Mouse (Mus musculus) small intestine, adult 2 months (tissue): ENCODE results near the gene Gm49396. TPM values are rescaled to one million over a fixed set of nuclear protein-coding genes. Genes with fewer than 3 reads are reported as not detected.

Experiments used
- H3K27ac ChIP-seq: fragments of 200-500 bp; 2 replicates; pipeline ENCODE4 v1.5.1; 2012; ENCODE audit warnings: low read depth, low read length, control low read depth, inconsistent platforms; ENCODE audit not compliant: insufficient read depth
- H3K27me3 ChIP-seq: fragments of 200-500 bp; 2 replicates; pipeline ENCODE4 v1.6.1; 2012; ENCODE audit warnings: mild to moderate bottlenecking, moderate library complexity, low read length, inconsistent platforms; ENCODE audit not compliant: control insufficient read depth, insufficient read depth
- H3K36me3 ChIP-seq: fragments of 200-500 bp; 2 replicates; pipeline ENCODE4 v1.6.1; 2012; ENCODE audit warnings: mild to moderate bottlenecking, low read length, control low read depth, inconsistent platforms; ENCODE audit not compliant: control insufficient read depth, insufficient read depth
- H3K4me1 ChIP-seq: fragments of 200-500 bp; 2 replicates; pipeline ENCODE4 v1.6.1; 2012; ENCODE audit warnings: low read length, inconsistent platforms, mixed read lengths; ENCODE audit not compliant: control insufficient read depth, insufficient read depth, insufficient read length
- H3K4me3 ChIP-seq: fragments of 200-500 bp; 2 replicates; pipeline ENCODE4 v1.5.1; 2012; ENCODE audit warnings: low read depth, mild to moderate bottlenecking, control low read depth, inconsistent platforms, low read length, moderate library complexity
- CTCF ChIP-seq: fragments of 200-500 bp; IDR thresholded peaks from 2 replicates; pipeline ENCODE4 v1.5.1; 2012; ENCODE audit warnings: low read depth, mild to moderate bottlenecking, control low read depth, inconsistent platforms, low read length, moderate library complexity, mixed read lengths; ENCODE audit not compliant: insufficient replicate concordance, insufficient read length; ENCODE audit errors: extremely low read depth
- POLR2A ChIP-seq: fragments of 200-500 bp; IDR thresholded peaks from 2 replicates; pipeline ENCODE4 v1.6.1; 2012; ENCODE audit warnings: low read depth, mild to moderate bottlenecking, control low read depth, inconsistent platforms, low read length, moderate library complexity
- WGBS: fragments of 180-500 bp; shearing (Covaris S2); methylation state at CpG from one replicate; pipeline ENCODE4 v1.1.7; 2018; 5-methylcytosine and 5-hydroxymethylcytosine counted together
- polyA plus RNA-seq: library from polyadenylated mRNA; depleted of rRNA; stranded (reverse); fragments of >200 nt; gene quantifications from 2 replicates; pipeline ENCODE4 v1.2.3, GENCODE M21; 2012

The Gm49396 gene
- polyA plus RNA-seq, 1 experiment, result 1.6 TPM

DNA sequence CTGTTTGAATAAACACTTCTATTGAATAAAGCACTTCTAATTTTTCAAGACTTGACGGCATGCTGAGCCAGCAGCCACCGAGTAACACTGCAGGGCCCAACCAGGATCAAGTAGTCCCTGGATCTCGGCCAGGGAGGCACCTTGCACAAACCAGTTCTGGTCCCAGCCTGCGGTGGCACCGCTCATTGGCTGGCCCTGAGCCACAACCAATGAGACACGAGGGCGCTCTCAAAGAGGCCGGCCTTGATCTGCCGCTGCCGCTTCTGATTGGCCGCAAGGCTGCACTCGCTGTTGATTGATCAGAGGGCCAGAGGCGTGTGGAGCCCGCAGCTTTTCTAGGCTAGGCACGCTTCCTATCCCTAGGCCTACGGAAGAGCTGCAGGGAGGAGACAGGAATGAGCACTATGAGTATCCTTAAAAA is 36.8 kb downstream of the Gm49396 start:
- Histone ChIP-seq H3K27ac (peak overlapping the region; percentile 32; the same call in 1 of the 2 replicates), H3K27me3 (no peaks in the 10 kb centered on the region), H3K4me1 (peaks cover 13% of the 10 kb centered on the region; the same call in 1 of the 2 replicates), H3K4me3 (peak overlapping the region; percentile 14; the same call in 1 of the 2 replicates), H3K36me3 (no peaks in the 10 kb centered on the region)
- under 1% methylated on average over 16 of the region's 16 CpGs for WGBS
- TF ChIP-seq CTCF (no peak), POLR2A (no peak)

DNA sequence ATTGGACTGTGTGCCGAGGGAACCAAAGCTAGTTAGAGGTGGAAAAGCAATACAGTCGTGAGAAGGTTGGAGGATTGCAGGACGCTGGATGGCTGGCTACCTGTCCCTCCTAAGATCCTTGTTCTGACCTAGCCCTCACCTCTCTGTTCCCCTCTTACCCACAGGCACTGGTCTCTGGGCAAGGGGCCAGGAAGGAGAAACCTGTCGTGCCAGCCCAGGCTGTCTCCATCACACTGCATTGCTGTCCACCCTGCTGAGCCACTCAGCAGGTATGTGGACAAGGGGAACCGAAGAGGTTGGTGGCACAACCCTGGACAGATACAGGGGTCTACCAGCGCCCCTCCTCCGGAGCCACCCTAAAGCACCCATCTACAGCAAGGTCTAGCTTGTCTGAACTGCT is 37.5 kb downstream of the Gm49396 start:
- TF ChIP-seq CTCF (no peak), POLR2A (no peak)
- no peaks in the 10 kb centered on the region for H3K27me3 ChIP-seq
- 41% methylated on average over 7 of the region's 7 CpGs for WGBS
- peak overlapping the region; percentile 32 for H3K27ac ChIP-seq
- no peak overlapping the region for H3K4me3 ChIP-seq
- peaks cover 13% of the 10 kb centered on the region; the same call in 1 of the 2 replicates for H3K4me1 ChIP-seq
- no peaks in the 10 kb centered on the region for H3K36me3 ChIP-seq

DNA sequence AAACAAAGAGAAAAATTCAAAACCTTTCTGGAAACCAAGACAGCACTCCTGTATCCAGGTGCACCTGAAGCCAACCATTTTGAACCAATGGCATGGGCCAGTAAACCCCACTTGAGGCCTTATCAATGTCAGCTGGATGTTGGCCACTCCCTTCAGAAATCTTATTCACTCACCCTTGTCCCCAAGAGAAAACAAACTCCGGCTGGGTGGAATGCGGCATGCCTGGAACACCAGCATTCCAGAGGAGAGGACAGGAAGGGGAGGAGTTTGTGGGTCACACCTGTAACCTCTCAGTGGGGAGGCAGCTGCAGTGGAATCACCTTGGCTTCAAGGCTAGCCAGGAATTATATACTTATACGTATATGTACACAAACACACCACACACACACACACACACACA is 39.4 kb downstream of the Gm49396 start:
- Histone ChIP-seq H3K4me1 (peaks cover 16% of the 10 kb centered on the region), H3K27ac (peak overlapping the region; percentile 52), H3K36me3 (no peaks in the 10 kb centered on the region), H3K4me3 (no peak overlapping the region), H3K27me3 (no peaks in the 10 kb centered on the region)
- WGBS, result 16% methylated on average over 3 of the region's 3 CpGs
- TF ChIP-seq CTCF (no peak), POLR2A (no peak)

DNA sequence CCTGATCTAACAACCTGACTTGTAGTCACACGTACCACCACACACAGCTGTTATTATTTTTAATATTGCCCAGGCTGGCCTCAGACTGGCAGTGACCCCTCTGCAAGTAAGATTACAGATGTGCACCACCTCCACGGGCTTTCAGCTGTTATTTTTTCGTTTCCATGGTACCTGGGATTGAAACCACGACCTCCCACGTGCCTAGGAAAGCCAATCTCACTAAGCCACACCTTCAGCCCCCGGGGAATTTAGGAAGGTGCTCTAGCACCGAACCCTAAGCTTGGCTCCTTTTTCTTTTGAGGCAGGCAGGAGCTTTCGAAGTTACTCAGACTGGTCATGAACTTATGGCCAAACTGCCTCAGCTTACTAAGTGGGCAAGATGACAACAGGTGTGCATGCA is 41.3 kb downstream of the Gm49396 start:
- Histone ChIP-seq H3K36me3 (no peaks in the 10 kb centered on the region), H3K4me1 (peaks cover 18% of the 10 kb centered on the region), H3K27me3 (no peaks in the 10 kb centered on the region), H3K4me3 (no peak overlapping the region), H3K27ac (no peak overlapping the region)
- TF ChIP-seq POLR2A (no peak), CTCF (no peak)
- WGBS, result 70% methylated on average over 8 of the region's 8 CpGs

DNA sequence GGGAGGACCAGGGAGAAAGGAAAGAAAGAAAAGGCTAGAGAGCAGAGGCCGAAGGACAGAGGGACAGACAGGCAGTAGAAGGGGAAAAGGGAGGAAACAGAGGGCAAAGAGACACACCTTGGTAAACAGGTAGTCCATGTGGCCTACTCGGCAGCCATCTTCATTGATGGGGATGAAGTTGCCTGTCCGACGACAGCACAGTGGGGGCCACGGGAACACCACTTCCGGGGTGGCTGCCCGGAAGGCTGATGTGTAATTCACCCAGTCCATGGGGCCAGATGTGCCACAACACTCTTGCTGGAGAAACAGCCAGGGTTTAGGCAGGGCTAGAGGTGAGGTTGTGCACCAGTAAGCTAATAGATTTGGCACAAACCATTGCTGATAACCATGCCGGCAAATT is 41.8 kb downstream of the Gm49396 start:
- H3K36me3 ChIP-seq, result no peaks in the 10 kb centered on the region
- 70% methylated on average over 8 of the region's 8 CpGs for WGBS
- TF ChIP-seq CTCF, result no peak
- no peak for TF ChIP-seq POLR2A

DNA sequence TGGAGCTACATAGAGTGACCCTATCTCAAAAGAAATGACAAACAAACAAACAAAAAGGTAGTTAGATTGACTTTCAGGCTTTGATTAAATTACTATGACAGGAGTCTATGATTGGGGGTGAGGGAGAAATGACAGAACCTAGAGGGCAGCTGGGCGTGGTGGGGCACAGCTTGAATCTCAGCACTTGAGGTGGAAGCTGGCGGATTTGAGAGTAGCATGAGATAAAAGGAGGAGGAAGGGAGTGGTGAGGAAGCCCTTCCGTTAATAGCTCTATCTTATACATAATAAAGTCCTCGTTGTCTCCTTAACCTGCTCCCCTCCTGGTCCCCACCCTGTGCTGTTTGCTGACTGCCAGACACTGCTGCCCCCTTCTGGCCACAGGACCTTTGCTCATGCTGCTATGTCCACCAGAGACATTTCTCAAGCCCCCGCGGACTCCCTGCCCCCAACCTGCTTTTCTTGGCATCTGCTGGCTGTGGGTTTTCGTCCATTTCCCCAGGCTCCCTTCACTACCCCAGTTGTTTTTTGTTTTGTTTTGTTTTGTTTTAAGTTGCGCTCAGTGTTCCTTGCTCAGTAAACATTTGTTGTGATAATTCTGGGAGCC is 44.7 kb downstream of the Gm49396 start:
- Histone ChIP-seq H3K27me3 (no peaks in the 10 kb centered on the region), H3K4me3 (no peak overlapping the region), H3K36me3 (no peaks in the 10 kb centered on the region), H3K4me1 (peaks cover 9% of the 10 kb centered on the region), H3K27ac (no peak overlapping the region)
- peak; percentile 82 for TF ChIP-seq CTCF
- no peak for TF ChIP-seq POLR2A
- WGBS, result 17% methylated on average over 8 of the region's 8 CpGs

More for the DNA sequence above, 41.8 kb downstream of the Gm49396 start:
- H3K4me3 ChIP-seq, result no peak overlapping the region
- peaks cover 15% of the 10 kb centered on the region for H3K4me1 ChIP-seq
- H3K27ac ChIP-seq, result no peak overlapping the region
- no peaks in the 10 kb centered on the region for H3K27me3 ChIP-seq

DNA sequence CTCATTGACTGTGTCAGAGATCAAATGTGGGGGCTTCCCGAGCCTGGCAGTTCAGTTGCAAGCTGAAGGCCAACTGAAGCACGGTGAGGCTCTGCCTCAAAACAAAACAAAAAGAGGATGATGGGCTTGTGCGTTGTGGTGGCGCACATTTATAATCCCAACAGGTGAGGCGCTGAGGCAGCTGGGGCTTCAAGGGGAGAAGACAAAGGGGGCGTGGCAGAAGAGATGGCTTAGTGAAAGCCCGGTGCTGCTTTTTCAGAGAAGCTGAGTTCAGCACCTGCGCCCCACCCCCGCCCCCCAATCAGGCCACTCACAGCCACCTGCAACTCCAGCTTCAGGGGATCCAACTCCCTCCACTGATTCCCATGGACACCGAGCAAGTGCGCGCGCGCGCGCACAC is 45.3 kb downstream of the Gm49396 start:
- Histone ChIP-seq H3K27ac (no peak overlapping the region), H3K36me3 (no peaks in the 10 kb centered on the region), H3K4me3 (no peak overlapping the region), H3K27me3 (no peaks in the 10 kb centered on the region), H3K4me1 (peaks cover 5% of the 10 kb centered on the region)
- TF ChIP-seq CTCF, result no peak
- no peak for TF ChIP-seq POLR2A
- 48% methylated on average over 16 of the region's 16 CpGs for WGBS

DNA sequence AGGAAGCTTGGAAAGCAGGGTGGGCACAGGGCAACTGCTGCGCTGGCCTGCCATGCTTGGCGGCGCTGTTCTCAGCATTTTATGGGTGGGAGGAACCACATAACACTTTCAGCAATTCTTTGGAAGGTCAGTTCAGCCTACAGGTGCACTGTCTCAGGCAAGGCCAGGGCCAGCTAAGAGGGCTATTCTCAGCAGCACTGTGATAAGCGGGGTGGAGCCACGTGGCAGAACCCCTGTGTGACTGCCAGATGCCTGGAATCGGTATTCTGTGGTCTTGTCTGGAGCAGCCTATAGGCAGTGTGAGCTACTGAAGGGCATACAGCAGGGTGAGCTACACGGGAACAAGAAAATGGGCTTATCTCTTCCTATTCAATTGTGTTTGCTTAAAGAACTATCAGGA is 46.9 kb downstream of the Gm49396 start:
- WGBS, result 45% methylated on average over 7 of the region's 7 CpGs
- Histone ChIP-seq H3K27ac (no peak overlapping the region), H3K4me1 (peaks cover 5% of the 10 kb centered on the region), H3K4me3 (no peak overlapping the region), H3K27me3 (no peaks in the 10 kb centered on the region), H3K36me3 (no peaks in the 10 kb centered on the region)
- TF ChIP-seq CTCF (no peak), POLR2A (no peak)
